Mouse (Mus musculus) left cerebral cortex, adult 9 months (tissue): ENCODE data around the gene Rdh5.

Experiments used
- DNase-seq, 2 experiments: peaks; one replicate each; pipeline ENCODE4 v3.0.0; 2022; ENCODE audit warnings: low spot score in 2 of 2

The Rdh5 gene

GRCm38 (mm10) chr10:128908778-128909448 is 13.8 kb downstream of the Rdh5 start:
- DNase-seq, result no peak

GRCm38 (mm10) chr10:128904812-128905211 is 17.9 kb downstream of the Rdh5 start:
- DNase-seq, result no peak

GRCm38 (mm10) chr10:128902409-128902988 is 20.2 kb downstream of the Rdh5 start:
- no peak for DNase-seq

- DNase-seq, result no peak
These were observed 21.3 kb downstream of the Rdh5 start for GRCm38 (mm10) chr10:128901409-128901808.

- DNase-seq, result no peak
These were observed 22.0 kb downstream of the Rdh5 start, which contains the start of gene Cd63 for GRCm38 (mm10) chr10:128900698-128901097. Cd63 (plus strand) TSS chr10:128900989.

- no peak for DNase-seq
These were observed 22.8 kb downstream of the Rdh5 start for GRCm38 (mm10) chr10:128899759-128900490.

- no peak for DNase-seq
These were observed 25.2 kb downstream of the Rdh5 start for GRCm38 (mm10) chr10:128897501-128897900.

- no peak for DNase-seq
These were observed 25.9 kb downstream of the Rdh5 start for GRCm38 (mm10) chr10:128896807-128897206.

GRCm38 (mm10) chr10:128895952-128896693 is 26.6 kb downstream of the Rdh5 start:
- peak in 1 of 2 experiments; percentile 41 for DNase-seq

GRCm38 (mm10) chr10:128895437-128895836 is 27.3 kb downstream of the Rdh5 start:
- peak in 1 of 2 experiments; percentile 91 for DNase-seq

GRCm38 (mm10) chr10:128892246-128892645 is 30.4 kb downstream of the Rdh5 start:
- DNase-seq, result no peak

GRCm38 (mm10) chr10:128891296-128892094 is 31.2 kb downstream of the Rdh5 start, which contains the start of gene Gdf11:
Gdf11 (minus strand) TSS chr10:128891718.
- no peak for DNase-seq

GRCm38 (mm10) chr10:128890383-128891295 is 32.0 kb downstream of the Rdh5 start:
- no peak for DNase-seq

- DNase-seq, result no peak
These were observed 32.8 kb downstream of the Rdh5 start for GRCm38 (mm10) chr10:128889846-128890245.

- no peak for DNase-seq
These were observed 33.5 kb downstream of the Rdh5 start for GRCm38 (mm10) chr10:128888941-128889827.

GRCm38 (mm10) chr10:128882067-128882466 is 40.6 kb downstream of the Rdh5 start:
- no peak for DNase-seq

GRCm38 (mm10) chr10:128878811-128879210 is 43.9 kb downstream of the Rdh5 start:
- no peak for DNase-seq

- DNase-seq, result no peak
These were observed 44.4 kb downstream of the Rdh5 start for GRCm38 (mm10) chr10:128878291-128878690.

GRCm38 (mm10) chr10:128870341-128870740 is 52.3 kb downstream of the Rdh5 start:
- no peak for DNase-seq
